Mouse (Mus musculus) myocyte (in vitro differentiated cells): Measurements from ENCODE around the gene Bola3.

Source experiments
- E2F4 ChIP-seq: IDR thresholded peaks from one replicate; pipeline ENCODE4 v1.6.1; 2011; ENCODE audit warnings: mild to moderate bottlenecking, control low read depth, moderate library complexity; ENCODE audit not compliant: insufficient read depth
- MYOG ChIP-seq, 3 experiments: IDR thresholded peaks; one replicate each; pipeline ENCODE4 v1.6.1; 2011; ENCODE audit warnings: control low read depth in 2 of 3, low read depth in 2 of 3, mild to moderate bottlenecking in 2 of 3; ENCODE audit not compliant: insufficient read length in 2 of 3, control insufficient read depth in 1 of 3, insufficient read depth in 1 of 3
- POLR2A ChIP-seq: IDR thresholded peaks from one replicate; pipeline ENCODE4 v1.6.1; 2011; ENCODE audit warnings: low read depth, mild to moderate bottlenecking, control low read depth, moderate library complexity; ENCODE audit not compliant: insufficient read length
- REST ChIP-seq: IDR thresholded peaks from one replicate; pipeline ENCODE4 v1.6.1; 2011; ENCODE audit warnings: mild to moderate bottlenecking, control low read depth, moderate library complexity; ENCODE audit not compliant: insufficient read depth, insufficient read length
- TCF12 ChIP-seq: IDR thresholded peaks from one replicate; pipeline ENCODE4 v1.6.1; 2011; ENCODE audit warnings: mild to moderate bottlenecking, control low read depth; ENCODE audit not compliant: poor library complexity, insufficient read depth, severe bottlenecking

DNA sequence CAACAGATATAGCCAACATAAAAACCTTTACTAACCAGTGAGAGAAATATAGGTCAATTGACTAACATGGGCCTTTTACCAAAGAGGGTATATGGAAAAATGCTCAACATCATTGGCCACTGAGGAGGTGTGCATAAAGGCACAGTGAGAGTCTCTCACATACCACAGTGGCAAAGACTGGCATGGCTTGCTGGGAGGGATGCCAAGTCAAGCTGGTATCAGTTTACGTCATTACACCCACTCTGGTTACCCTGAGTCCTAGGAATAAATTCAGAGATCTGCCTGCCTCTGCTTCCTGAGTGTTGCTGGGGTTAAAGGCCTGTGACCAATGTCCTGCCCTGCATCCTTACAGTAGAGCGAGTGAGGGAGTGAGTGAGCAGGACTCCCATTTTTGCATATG is 47.8 kb downstream of the Bola3 start:
- TF ChIP-seq POLR2A (no peak), E2F4 (no peak), TCF12 (no peak), REST (no peak), MYOG (IDR thresholded peaks at IDR 0.05; ENCODE audit: control insufficient read depth in 1 of 3, insufficient read depth in 1 of 3, insufficient read length in 2 of 3, low read depth in 2 of 3) (no peak)
